Mouse (Mus musculus) frontal cortex, adult 2 months (tissue): ENCODE measurements at regions not wholly inside any gene's neighbourhood (a gene's known extent, or its start where the extent isn't known, plus 50 kb on each side); places are given as distances from the start of the nearest gene placed in this dataset.
A peak's percentile ranks its signal among the peaks of the same experiment; 100 is the strongest.

Source experiments
- DNase-seq, 2 experiments: peaks; one replicate each; pipeline ENCODE4 v3.0.0; 2022; ENCODE audit warnings: low spot score in 1 of 2; ENCODE audit errors: extremely low spot score in 1 of 2

DNA sequence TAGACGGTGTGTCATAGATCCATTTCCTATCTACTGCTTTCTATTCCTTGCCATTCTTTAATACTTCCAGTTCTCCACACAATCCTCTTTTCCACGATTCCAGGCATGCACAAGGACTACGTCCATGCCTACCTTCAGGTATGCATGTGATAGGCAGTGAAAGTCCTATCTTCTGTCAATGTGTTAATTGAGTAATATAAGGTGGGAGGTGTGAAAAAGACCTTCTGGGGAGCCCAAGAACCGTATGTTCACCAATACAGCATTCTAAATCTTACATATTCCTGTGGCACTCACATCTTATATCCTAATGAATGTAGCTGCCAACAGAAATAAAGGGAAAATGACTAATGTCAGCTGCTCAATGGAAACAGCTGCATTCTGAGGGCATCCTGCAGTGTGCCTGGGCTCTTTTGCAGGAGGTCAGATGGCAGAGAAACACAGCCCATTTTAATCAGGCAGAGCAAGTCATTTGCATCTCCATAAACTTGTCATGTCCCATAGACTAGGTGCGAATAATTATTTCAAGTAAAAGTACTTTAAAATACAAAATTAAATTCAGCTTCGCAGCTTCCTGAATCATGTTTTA, 224.1 kb upstream of the Cwc22 start:
- no peak for DNase-seq

DNA sequence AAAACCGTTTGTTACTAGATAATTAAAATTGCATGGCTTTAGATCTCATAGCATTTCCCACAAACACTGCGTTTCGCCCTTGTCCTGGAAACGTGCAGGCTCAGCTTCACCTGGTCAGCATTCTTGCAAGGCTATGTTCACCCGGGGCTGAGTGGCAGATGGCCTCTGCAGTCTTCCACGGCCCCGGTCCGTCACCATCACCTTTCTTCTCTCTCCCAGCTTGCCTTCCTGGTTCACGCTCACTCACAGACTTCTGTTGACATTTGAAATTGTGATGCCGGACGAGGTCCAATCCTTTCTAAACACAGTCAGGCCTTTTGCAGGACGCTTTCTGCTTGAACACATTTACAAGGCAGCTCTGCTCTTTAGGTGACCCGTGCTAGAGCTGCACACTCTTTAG, 219.3 kb upstream of the Cwc22 start:
- DNase-seq = no peak

- DNase-seq = peak in 1 of 2 experiments; percentile 43
Measured at GRCm38 (mm10) chr2:78159877-78160485, 213.8 kb upstream of the Cwc22 start.

DNA sequence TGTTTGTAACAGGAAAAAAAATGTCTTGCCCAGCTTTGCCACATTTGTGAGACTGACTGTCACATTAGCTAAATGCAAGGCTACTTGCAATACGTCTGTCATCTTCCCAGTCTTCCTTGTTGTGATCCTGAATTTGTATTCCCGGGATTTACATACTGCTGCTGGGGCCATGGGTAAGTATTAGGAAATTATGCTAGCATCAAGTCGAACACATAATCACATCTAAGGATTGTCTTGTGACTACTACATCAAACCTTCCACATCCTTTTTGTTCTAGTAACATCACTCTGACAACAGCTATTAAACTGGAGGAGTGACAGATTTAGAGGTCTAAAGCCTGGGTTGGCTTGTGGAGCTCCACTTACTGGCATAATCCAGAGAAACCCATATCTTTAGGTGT, 164.2 kb upstream of the Cwc22 start:
- DNase-seq = no peak

- no peak for DNase-seq
Measured at GRCm38 (mm10) chr2:78095536-78095935, 149.4 kb upstream of the Cwc22 start.

- DNase-seq = no peak
Measured at GRCm38 (mm10) chr2:78094921-78095320, 148.7 kb upstream of the Cwc22 start.

- no peak for DNase-seq
Measured at GRCm38 (mm10) chr2:78064321-78065037, 118.3 kb upstream of the Cwc22 start.

GRCm38 (mm10) chr2:78059801-78060416, 113.7 kb upstream of the Cwc22 start:
- DNase-seq = no peak

GRCm38 (mm10) chr2:78058988-78059387, 112.8 kb upstream of the Cwc22 start:
- DNase-seq = no peak

- no peak for DNase-seq
Measured at GRCm38 (mm10) chr2:78053910-78054309, 107.7 kb upstream of the Cwc22 start.

DNA sequence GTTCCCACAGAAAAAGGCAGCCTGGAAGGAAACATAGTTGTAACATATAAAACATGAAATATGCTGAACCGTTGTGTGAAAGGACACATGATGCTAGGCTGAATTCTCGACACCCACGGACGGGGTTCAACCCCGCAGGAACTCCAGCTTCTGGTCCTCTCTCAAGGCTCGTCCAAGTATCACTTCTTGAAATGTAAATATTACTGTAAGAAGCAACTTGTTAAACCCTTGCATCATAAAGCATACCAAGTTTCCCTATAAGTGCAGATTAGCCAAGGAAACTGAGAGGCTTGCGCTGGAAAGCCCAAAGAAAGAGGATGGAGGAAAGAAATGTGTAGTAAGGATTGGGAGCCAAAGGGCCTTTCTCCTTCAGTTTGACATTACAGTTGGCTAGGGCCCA, 104.4 kb upstream of the Cwc22 start:
- DNase-seq = no peak

- DNase-seq = peak; percentile 86 to 95
Measured at GRCm38 (mm10) chr2:78049248-78049874, 103.2 kb upstream of the Cwc22 start.

- DNase-seq = peak in 1 of 2 experiments; percentile 17
Measured at GRCm38 (mm10) chr2:78048706-78049055, 102.5 kb upstream of the Cwc22 start.

GRCm38 (mm10) chr2:78048030-78048705, 102.0 kb upstream of the Cwc22 start:
- DNase-seq = peak in 1 of 2 experiments; percentile 51

- no peak for DNase-seq
Measured at GRCm38 (mm10) chr2:78027319-78027718, 81.1 kb upstream of the Cwc22 start.

DNA sequence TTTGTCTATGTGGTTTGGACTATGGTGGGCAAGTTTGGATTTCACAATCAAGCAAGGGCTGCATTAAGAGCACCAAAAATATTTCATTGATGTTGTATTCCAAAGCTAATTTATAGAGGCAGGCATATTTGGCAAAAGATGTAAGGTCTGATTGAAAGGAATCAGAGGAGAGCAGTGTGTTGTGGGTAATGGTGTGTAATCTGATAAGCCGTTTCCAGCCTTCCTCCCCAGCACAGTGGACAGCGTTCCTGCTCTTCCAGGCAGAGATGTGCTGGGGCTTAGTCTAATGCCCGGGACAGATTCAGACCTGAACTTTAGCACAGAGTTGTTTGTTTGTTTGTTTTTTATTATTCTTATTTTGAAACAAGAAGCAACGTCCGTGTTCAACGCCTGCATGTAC, 80.6 kb upstream of the Cwc22 start:
- no peak for DNase-seq

DNA sequence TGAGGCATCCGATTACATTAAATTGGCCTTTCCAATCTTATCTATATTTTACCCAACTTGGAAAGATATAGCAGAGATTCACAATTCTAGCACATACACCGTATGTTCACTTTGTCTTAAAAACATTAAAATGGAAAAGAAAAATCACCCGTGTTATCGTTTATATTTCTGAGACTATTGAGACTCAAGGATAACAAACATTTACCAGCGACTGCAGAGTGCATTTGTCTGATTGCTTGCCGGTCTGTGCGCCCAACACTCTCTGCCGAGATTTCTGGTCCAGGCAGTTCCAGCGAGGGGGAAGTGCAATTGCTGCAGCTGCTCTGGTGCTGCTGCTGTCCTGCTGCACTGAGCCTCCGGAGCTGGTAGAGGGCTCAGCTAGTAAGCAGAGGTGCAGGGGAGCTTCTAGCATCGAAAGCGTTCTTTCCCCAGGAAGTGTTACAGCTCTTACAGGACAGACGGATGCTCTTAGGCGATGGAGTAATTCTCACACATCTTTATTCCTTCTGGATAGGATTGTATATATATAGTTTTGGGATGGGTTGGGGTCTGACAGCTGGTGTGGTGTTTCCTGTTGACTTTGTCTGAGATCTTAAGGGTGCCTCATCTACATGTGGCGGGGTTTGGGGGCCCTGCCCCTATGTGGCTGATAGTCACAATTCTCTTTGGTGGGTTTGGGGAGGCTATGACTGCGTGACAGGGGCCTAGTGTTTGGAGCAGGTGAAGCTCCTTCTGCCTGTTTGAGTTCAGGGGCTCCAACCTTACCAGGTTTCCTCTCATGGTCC, 79.7 kb upstream of the Cwc22 start:
- no peak for DNase-seq

GRCm38 (mm10) chr2:78024981-78025565, 78.9 kb upstream of the Cwc22 start:
- no peak for DNase-seq

DNA sequence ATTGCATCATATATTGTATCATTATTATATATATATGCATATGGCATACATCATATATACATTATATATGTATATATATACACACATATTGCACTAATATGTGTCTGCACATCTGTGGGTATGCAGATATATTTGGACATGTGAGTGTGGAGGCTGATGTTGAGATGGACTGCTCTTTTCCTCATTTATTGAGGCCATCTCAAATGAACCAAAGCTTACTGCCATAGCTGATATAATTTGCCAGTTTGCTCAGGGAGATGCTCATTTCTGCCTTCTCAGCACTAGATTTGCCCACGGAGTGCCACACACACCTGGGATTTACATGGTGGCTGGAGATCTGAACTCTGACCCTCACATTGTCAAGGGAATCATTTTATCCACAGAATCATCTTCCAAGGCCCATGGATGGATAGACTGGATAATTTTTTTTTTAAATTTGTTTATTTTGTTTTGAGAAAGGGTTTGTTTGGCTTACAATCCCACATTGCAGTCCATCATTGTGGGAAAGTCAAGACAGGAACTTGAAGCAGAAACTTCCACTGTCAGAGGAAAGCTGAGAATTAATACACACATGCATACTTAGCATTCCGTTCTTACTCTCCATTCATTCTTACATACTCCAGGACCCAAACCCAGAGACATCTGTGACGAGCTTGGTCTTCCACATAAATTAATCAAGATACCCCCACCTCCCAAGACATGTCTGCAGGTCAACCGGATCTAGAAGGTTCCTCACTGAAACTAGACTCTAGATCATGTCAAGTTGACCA, 77.9 kb upstream of the Cwc22 start:
- no peak for DNase-seq
